Mouse (Mus musculus) lung, embryonic 14.5 days (tissue): ENCODE measurements at regions not wholly inside any gene's neighbourhood (a gene's known extent, or its start where the extent isn't known, plus 50 kb on each side); places are given as distances from the start of the nearest gene placed in this dataset.
"Not testable (repeated sequence)": the region's sequence is repeated elsewhere in the genome, so short reads cannot be mapped to it uniquely, and the experiment has no call there.

Experiments used
- ATAC-seq: fragments of 200-750 bp; cut with Nextera tagmentation; 2 replicates; pipeline ENCODE4 v1.8.0; 2017; ENCODE audit warnings: mild to moderate bottlenecking, moderate TSS enrichment, moderate library complexity; ENCODE audit not compliant: insufficient read depth
- DNase-seq: peaks from one replicate; pipeline ENCODE4 v3.0.0-alpha.2; 2015
- H3K27ac ChIP-seq: fragments of 300-500 bp; sonication (generic); 2 replicates; pipeline ENCODE4 v1.5.1; 2014; ENCODE audit warnings: low read depth, mild to moderate bottlenecking, moderate library complexity
- H3K27me3 ChIP-seq: fragments of 300-500 bp; sonication (generic); 2 replicates; pipeline ENCODE4 v1.6.1; 2014; ENCODE audit warnings: low read length, control low read depth; ENCODE audit not compliant: insufficient read depth
- H3K36me3 ChIP-seq: fragments of 300-500 bp; sonication (generic); 2 replicates; pipeline ENCODE4 v1.6.1; 2014; ENCODE audit warnings: control low read depth; ENCODE audit not compliant: insufficient read depth
- H3K4me1 ChIP-seq: fragments of 300-500 bp; sonication (generic); 2 replicates; pipeline ENCODE4 v1.6.1; 2014; ENCODE audit warnings: antibody characterized with exemption, control low read depth; ENCODE audit not compliant: insufficient read depth
- H3K4me2 ChIP-seq: fragments of 300-500 bp; sonication (generic); 2 replicates; pipeline ENCODE4 v1.6.1; 2014; ENCODE audit warnings: mild to moderate bottlenecking
- H3K4me3 ChIP-seq: fragments of 300-500 bp; sonication (generic); 2 replicates; pipeline ENCODE4 v1.5.1; 2014; ENCODE audit warnings: low read depth, low read length
- H3K9ac ChIP-seq: fragments of 300-500 bp; sonication (generic); 2 replicates; pipeline ENCODE4 v1.6.1; 2014
- H3K9me3 ChIP-seq: fragments of 300-500 bp; sonication (generic); 2 replicates; pipeline ENCODE4 v1.6.1; 2016; ENCODE audit warnings: low read depth, low read length, control low read depth
- CTCF ChIP-seq: IDR thresholded peaks from 2 replicates; pipeline ENCODE4 v1.5.1; 2016; ENCODE audit warnings: antibody characterized with exemption, low read depth
- WGBS: fragments of 180-500 bp; shearing (Covaris S2); extraction: QIAGEN DNeasy Blood & Tissue Kit; methylation state at CpG from one replicate; pipeline ENCODE4 v1.1.7; 2014; 5-methylcytosine and 5-hydroxymethylcytosine counted together

GRCm38 (mm10) chr16:49503897-49504413 lies 195.1 kb upstream of the Ift57 start:
- ATAC-seq: peak; percentile 38; the same call in 1 of the 2 replicates
- no peak overlapping the region for H3K4me3 ChIP-seq
- H3K36me3 ChIP-seq: no peaks in the 10 kb centered on the region
- no peak overlapping the region for H3K4me2 ChIP-seq
- no peaks in the 10 kb centered on the region for H3K9me3 ChIP-seq
- H3K4me1 ChIP-seq: no peaks in the 10 kb centered on the region
- TF ChIP-seq CTCF: no peak
- DNase-seq: peak; percentile 25
- no peak overlapping the region for H3K27ac ChIP-seq
- 70% methylated on average over 14 of the region's 14 CpGs for WGBS
- H3K9ac ChIP-seq: no peak overlapping the region
- H3K27me3 ChIP-seq: no peaks in the 10 kb centered on the region

DNA sequence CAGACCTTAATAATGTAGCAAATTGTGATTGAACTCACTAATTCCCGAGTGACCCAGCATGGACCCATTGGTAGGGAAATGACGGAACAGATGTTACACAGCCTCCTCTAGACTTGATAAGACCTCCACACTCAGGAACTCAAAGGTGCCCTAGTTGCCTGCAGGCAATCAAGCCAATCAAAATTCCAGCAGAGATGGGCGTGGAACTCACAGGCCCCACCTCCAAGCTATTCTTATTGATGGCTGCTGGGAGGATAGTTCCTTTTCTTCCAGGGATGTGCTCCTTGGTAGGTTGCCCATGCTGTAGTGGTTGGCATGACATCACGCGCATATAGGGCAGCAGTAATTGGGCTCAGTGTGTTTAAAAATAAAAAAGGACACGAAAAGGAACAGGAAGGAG lies 194.4 kb upstream of the Ift57 start:
- H3K9me3 ChIP-seq: no peaks in the 10 kb centered on the region
- H3K27me3 ChIP-seq: no peaks in the 10 kb centered on the region
- H3K36me3 ChIP-seq: no peaks in the 10 kb centered on the region
- no peak for TF ChIP-seq CTCF
- DNase-seq: no peak
- no peak overlapping the region for H3K27ac ChIP-seq
- no peak for ATAC-seq
- 84% methylated on average over 6 of the region's 6 CpGs for WGBS
- no peak overlapping the region for H3K4me2 ChIP-seq
- no peak overlapping the region for H3K4me3 ChIP-seq
- H3K4me1 ChIP-seq: no peaks in the 10 kb centered on the region
- no peak overlapping the region for H3K9ac ChIP-seq

DNA sequence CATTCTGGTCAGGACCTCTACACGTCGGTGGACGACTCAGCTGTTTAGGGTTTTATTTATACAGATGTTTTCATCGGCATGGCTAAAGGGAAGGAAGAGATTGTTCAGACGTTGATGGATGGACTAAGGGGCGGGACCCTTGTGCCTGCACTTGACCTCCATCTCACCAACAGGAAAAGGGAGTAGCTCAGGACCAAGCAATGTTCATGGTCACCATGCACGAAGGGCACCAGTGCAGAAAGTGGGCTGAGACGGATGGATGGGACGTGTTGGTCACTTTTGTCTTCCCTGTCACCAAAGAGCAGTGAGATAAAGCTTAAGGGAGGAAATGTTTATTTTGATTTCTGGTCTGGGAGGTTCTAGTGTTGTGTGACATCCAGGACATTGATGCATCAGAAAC lies 193.8 kb upstream of the Ift57 start:
- Histone ChIP-seq H3K9me3 (no peaks in the 10 kb centered on the region), H3K4me1 (no peaks in the 10 kb centered on the region), H3K4me2 (no peak overlapping the region), H3K36me3 (no peaks in the 10 kb centered on the region), H3K27me3 (no peaks in the 10 kb centered on the region), H3K9ac (no peak overlapping the region), H3K4me3 (no peak overlapping the region), H3K27ac (no peak overlapping the region)
- no peak for TF ChIP-seq CTCF
- whole genome bisulfite sequencing: 42% methylated on average over 9 of the region's 9 CpGs
- DNase-seq (no peak), ATAC-seq (no peak)

DNA sequence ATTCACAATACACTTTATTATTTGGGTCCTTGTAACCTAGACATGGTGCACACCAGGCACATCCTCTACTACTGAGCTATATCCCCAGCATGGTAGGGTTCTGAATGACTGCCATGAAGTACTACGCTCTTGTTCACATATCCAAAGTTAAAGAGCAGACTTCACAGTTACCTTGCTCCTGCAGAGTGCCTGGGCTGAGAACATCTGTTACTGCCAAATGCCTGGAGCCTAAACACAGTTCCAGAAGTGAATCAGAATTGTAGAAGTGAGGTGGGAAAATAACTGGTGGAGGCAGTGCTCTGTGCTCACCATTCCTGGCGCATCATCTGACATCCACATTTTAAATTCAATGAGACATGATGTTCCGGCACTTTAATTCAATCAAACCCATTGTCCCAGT lies 180.2 kb upstream of the Ift57 start:
- no peak overlapping the region for H3K4me3 ChIP-seq
- ATAC-seq: no peak

DNA sequence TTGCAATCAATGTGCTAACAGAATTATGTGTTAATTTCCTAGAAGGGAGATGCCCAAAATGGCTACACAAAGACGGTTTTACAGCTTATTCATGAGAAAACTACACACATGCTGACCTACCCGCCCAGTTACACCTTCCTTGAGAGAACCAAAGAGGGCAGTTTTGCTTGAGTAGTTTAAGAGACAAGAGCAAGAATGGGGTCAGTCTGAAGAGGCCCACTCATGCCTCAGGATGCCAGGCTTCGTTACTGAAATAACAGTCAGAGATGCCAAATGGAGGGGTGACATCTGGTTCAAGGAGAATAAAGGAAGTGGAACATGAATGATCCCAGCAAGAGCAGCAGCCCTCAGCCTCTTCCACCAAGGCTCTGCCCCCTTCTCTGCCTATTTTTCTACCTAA lies 178.6 kb upstream of the Ift57 start:
- H3K9ac ChIP-seq: no peak overlapping the region
- WGBS: 68% methylated on average over 3 of the region's 3 CpGs
- H3K27me3 ChIP-seq: no peaks in the 10 kb centered on the region
- no peak overlapping the region for H3K4me2 ChIP-seq
- H3K4me1 ChIP-seq: no peaks in the 10 kb centered on the region
- H3K27ac ChIP-seq: no peak overlapping the region
- no peaks in the 10 kb centered on the region for H3K9me3 ChIP-seq
- no peak for DNase-seq
- no peak for TF ChIP-seq CTCF
- H3K4me3 ChIP-seq: no peak overlapping the region
- no peak for ATAC-seq
- H3K36me3 ChIP-seq: no peaks in the 10 kb centered on the region

More for the DNA sequence above, 180.2 kb upstream of the Ift57 start:
- Histone ChIP-seq H3K4me2 (no peak overlapping the region), H3K9me3 (no peaks in the 10 kb centered on the region), H3K27ac (no peak overlapping the region), H3K9ac (no peak overlapping the region), H3K27me3 (no peaks in the 10 kb centered on the region), H3K36me3 (no peaks in the 10 kb centered on the region), H3K4me1 (no peaks in the 10 kb centered on the region)
- WGBS: 87% methylated on average over 3 of the region's 3 CpGs
- no peak for TF ChIP-seq CTCF
- no peak for DNase-seq

GRCm38 (mm10) chr16:49521685-49522084 lies 177.3 kb upstream of the Ift57 start:
- H3K9me3 ChIP-seq: no peaks in the 10 kb centered on the region
- no peak for TF ChIP-seq CTCF
- H3K9ac ChIP-seq: no peak overlapping the region
- no peak overlapping the region for H3K4me2 ChIP-seq
- H3K36me3 ChIP-seq: no peaks in the 10 kb centered on the region
- 31% methylated on average over 2 of the region's 2 CpGs for WGBS
- no peak overlapping the region for H3K4me3 ChIP-seq
- no peak overlapping the region for H3K27ac ChIP-seq
- DNase-seq (peak; percentile 41), ATAC-seq (peak; percentile 75)
- H3K4me1 ChIP-seq: no peaks in the 10 kb centered on the region
- H3K27me3 ChIP-seq: no peaks in the 10 kb centered on the region

DNA sequence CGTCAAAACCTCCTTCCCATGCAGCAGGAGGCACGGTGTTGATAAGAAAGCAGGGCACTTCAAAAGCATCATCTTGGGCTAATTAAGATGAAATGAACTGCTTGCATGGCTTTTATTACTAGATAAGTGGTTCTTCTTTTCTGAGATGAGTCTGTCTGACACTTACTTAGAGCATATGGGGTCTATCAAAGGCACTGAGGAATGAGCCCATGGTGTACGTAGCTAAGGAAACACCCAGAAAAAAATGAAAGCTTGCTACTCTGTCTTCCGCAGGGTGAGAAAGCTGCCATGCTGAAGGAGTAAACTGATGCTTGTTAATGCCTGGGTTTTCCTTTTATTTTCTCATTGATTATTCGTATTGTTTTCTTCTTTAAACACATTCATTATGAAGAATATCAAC lies 176.5 kb upstream of the Ift57 start:
- Histone ChIP-seq H3K4me1 (no peaks in the 10 kb centered on the region), H3K27me3 (no peaks in the 10 kb centered on the region), H3K4me2 (no peak overlapping the region), H3K27ac (no peak overlapping the region), H3K36me3 (no peaks in the 10 kb centered on the region), H3K9ac (no peak overlapping the region), H3K4me3 (no peak overlapping the region), H3K9me3 (no peaks in the 10 kb centered on the region)
- 49% methylated on average over 5 of the region's 5 CpGs for WGBS
- TF ChIP-seq CTCF: no peak
- ATAC-seq (peak; percentile 61; the same call in 1 of the 2 replicates), DNase-seq (peak; percentile 34)

DNA sequence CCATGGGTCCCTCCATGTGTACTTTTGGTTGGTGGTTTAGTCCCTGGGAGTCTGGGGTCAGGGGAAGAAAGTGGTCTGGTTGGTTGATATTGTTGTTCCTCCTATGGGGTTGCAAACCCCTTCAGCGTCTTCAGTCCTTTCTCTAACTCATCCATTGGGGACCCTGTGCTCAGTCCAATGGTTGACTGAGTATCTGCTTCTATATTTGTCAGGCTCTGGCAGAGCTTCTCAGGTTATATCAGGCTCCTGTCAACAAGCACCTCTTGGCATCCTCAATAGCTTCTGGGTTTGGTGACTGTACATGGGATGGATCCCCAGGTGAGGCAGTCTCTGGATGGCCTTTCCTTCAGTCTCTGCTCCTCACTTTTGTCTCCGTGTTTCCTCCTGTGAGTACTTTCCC lies 170.4 kb upstream of the Ift57 start:
- H3K4me3 ChIP-seq, H3K4me2 ChIP-seq, H3K27ac ChIP-seq, H3K4me1 ChIP-seq, H3K9me3 ChIP-seq, H3K27me3 ChIP-seq, DNase-seq, H3K36me3 ChIP-seq, H3K9ac ChIP-seq, ATAC-seq: not testable (repeated sequence)
- WGBS: 81% methylated on average over 2 of the region's 2 CpGs
